Mouse (Mus musculus) frontal cortex, postnatal 10 days (tissue): ENCODE data around the gene Camta1.
"Not testable (repeated sequence)": the region's sequence is repeated elsewhere in the genome, so short reads cannot be mapped to it uniquely, and the experiment has no call there.

Experiments used
- DNase-seq, 2 experiments: peaks; one replicate each; pipeline ENCODE4 v3.0.0; 2022; ENCODE audit warnings: low spot score in 2 of 2, mixed read lengths in 1 of 2

Camta1 gene

GRCm38 (mm10) chr4:150896896-150897624 is 964.6 kb downstream of the Camta1 start:
- no peak for DNase-seq

- no peak for DNase-seq
Observed at GRCm38 (mm10) chr4:150894718-150895501, 966.8 kb downstream of the Camta1 start.

- no peak for DNase-seq
Observed at GRCm38 (mm10) chr4:150891308-150891707, 970.4 kb downstream of the Camta1 start.

GRCm38 (mm10) chr4:150889955-150890315 is 971.7 kb downstream of the Camta1 start:
- no peak for DNase-seq

GRCm38 (mm10) chr4:150889273-150889954 is 972.3 kb downstream of the Camta1 start:
- DNase-seq = no peak

- DNase-seq = no peak
Observed at GRCm38 (mm10) chr4:150888492-150888891, 973.2 kb downstream of the Camta1 start.

GRCm38 (mm10) chr4:150887903-150888302 is 973.8 kb downstream of the Camta1 start:
- DNase-seq = no peak

- no peak for DNase-seq
Observed at GRCm38 (mm10) chr4:150882632-150883031, 979.0 kb downstream of the Camta1 start.

GRCm38 (mm10) chr4:150880364-150880763 is 981.3 kb downstream of the Camta1 start:
- no peak for DNase-seq

GRCm38 (mm10) chr4:150879631-150880030 is 982.0 kb downstream of the Camta1 start:
- no peak for DNase-seq

GRCm38 (mm10) chr4:150875393-150875792 is 986.3 kb downstream of the Camta1 start:
- DNase-seq = no peak

GRCm38 (mm10) chr4:150874416-150874815 is 987.3 kb downstream of the Camta1 start:
- not testable (repeated sequence) for DNase-seq

GRCm38 (mm10) chr4:150872681-150873080 is 989.0 kb downstream of the Camta1 start:
- DNase-seq = no peak

GRCm38 (mm10) chr4:150872139-150872651 is 989.5 kb downstream of the Camta1 start:
- DNase-seq = peak in 1 of 2 experiments; percentile 39

GRCm38 (mm10) chr4:150871392-150872138 is 990.1 kb downstream of the Camta1 start:
- DNase-seq = no peak

GRCm38 (mm10) chr4:150870963-150871391 is 990.7 kb downstream of the Camta1 start:
- no peak for DNase-seq

GRCm38 (mm10) chr4:150869276-150870197 is 992.1 kb downstream of the Camta1 start:
- no peak for DNase-seq

- DNase-seq = no peak
Observed at GRCm38 (mm10) chr4:150868859-150869258, 992.8 kb downstream of the Camta1 start.

GRCm38 (mm10) chr4:150868161-150868560 is 993.5 kb downstream of the Camta1 start:
- no peak for DNase-seq
